Mouse (Mus musculus) stomach, adult 2 months (tissue): ENCODE measurements around the gene Zc3h12c. TPM values are rescaled to one million over a fixed set of nuclear protein-coding genes. Genes with fewer than 3 reads are reported as not detected.

ENCODE experiments used
- polyA plus RNA-seq: library from polyadenylated mRNA; depleted of rRNA; stranded (reverse); fragments of >200 nt; gene quantifications from 2 replicates; pipeline ENCODE4 v1.2.3, GENCODE M21; 2012; rRNA removed

Gene Zc3h12c
- 0.26 and 0.47 TPM in 2 replicates for polyA plus RNA-seq

DNA sequence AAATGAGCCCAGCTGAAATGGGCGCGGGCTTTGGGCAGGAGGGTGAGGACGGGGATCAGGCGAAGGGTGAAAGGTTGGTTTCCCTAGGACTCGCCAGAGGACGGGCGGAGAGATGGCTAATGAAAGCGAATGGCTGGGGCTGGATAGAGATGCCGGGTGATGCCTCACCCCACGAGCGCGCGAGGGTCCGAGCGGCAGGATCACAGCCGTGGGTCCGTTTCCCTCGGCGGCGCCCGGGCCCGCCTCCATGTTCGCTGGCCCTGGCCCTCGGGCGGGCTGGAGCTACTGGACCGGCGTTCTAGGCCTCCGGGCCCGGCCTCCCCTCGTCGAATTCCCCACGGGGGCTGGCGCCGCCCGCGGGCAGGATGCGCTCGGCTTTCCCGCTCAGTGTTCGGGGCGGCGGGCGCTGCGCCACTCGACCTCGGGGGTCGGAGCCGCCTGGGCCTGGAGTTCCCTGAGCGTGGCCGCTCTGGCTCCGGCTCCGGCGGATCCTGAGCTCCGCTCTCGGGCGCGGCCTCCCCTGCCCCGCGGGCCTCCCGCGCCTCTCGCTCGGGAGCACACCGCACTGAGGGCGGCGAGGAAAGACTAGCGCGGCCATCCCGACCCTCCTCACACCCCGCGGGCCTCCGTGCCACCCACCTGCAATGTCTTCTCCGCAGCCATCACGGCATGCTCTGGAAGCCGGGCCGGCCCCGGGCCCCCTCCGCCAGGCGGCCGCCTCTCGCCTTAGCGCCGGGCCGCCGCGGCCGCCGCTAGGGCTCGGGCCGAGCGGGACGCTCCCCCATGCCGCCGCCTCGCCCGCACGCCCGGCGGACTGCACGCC lies at the start of gene Zc3h12c:
Gene Zc3h12c (minus strand): TSS at position 710 of the 823 bp plus-strand sequence.

Other genes starting within 250 kb of the Zc3h12c start
- 62.2 and 279 TPM in 2 replicates for gene Fdx1, start 205.0 kb downstream of the Zc3h12c start, polyA plus RNA-seq
- gene Rdx, start 121.4 kb downstream of the Zc3h12c start, polyA plus RNA-seq = 0.87 and 1.9 TPM in 2 replicates